Mouse (Mus musculus): ENCODE measurements around the gene Gm20518.

DNA sequence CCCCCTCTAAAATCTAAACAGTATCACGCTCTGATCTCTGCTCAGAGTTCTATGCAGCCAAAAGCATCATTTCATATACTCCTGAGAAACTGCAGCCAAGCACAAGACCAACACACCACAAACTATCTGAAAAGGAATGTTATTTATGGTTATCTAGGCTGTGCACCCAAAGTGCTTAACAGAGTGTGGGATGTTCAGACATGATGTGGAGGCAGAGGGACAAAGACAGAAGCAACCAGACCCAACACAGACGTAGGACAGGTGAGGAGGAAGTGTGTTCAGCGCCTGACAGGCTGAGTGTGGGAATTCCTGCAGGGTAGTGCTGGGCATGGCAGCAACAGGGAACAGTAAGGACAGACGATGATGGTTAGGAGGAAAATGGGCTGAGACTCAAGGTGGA lies 11.9 kb downstream of the Gm20518 start:
- TF ChIP-seq POLR2A (IDR thresholded peaks at IDR 0.05; ENCODE audit: low read depth, low read length) (no peak), CTCF (IDR thresholded peaks at IDR 0.05; ENCODE audit: borderline replicate concordance, insufficient read depth, low read length) (no peak)

Measured in embryonic fibroblast, embryonic 13.5 days (primary cell).